Mouse (Mus musculus) kidney, adult 2 months (tissue): ENCODE measurements around the gene Elp4.

Experiments
- CTCF ChIP-seq: fragments of 200-500 bp; conservative IDR thresholded peaks from 2 replicates; pipeline ENCODE4 v1.5.1; 2011; ENCODE audit warnings: low read depth, mild to moderate bottlenecking, control low read depth, low read length, moderate library complexity, mixed read lengths; ENCODE audit not compliant: insufficient read depth, insufficient read length
- POLR2A ChIP-seq: fragments of 200-500 bp; IDR thresholded peaks from one replicate; pipeline ENCODE4 v1.6.1; 2011; ENCODE audit warnings: low read depth, low read length, control low read depth

DNA sequence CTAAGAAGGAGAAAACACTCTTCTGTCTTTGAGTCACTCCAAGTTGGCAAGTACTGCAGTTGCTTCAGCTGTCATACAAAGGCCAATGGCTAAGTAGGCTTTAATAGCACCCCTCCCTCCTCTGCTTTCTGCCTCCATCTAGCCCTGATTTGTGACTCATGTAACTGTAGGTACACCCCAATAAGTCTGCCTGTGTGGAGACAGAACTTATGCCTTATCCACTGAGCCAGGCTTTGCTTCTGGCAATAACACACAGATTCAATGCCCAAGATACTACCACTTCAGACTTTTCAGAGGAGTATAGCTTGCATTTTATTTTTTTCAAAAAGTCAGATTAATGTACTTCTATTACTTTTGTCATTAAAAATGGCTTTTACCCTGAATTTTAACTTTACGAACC is 114.4 kb downstream of the Elp4 start:
- no peak for TF ChIP-seq CTCF
- TF ChIP-seq POLR2A: no peak
